Mouse (Mus musculus): ENCODE results near the gene Cemip2.

The Cemip2 gene

DNA sequence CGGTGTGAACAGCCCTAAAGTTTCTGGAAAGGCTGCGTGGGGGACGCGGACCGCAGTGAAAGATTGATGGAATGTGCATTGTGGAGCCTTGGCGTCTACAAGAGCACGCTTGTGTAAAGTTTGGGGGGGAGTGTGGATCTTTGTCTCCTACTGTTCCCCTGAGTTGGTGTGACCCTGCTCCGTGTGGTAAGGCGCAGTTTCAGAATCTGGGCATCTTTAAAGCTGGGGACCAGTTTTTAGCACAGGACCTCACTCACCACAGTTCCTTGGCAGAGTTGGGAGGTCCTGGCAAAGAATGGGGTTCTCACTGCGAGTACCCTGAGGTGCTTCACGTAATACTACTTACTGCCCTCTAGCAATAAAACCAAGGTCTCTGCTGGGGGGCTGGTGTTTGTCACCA is 964 bp downstream of the Cemip2 start:
- no peak for DNase-seq (ENCODE audit: low spot score)

DNA sequence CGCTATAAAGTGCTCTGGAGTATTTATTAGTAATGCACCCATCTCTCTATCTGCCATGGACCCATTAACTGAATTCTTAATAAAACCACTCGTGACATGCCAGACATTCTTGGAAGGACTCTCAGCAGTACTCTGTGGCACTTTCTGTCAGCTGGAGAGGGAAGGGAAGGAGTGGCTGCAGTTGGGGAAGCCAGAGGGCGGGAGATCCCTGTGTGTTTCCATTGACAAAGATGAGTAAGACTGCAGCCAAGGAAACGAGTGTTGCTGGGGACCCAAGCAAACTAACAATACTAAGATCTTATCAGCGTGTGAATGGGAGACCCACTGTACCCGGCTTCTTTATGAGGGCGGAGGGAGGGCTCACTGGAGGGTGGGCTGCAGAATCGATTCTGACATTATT is 2.5 kb downstream of the Cemip2 start:
- no peak for DNase-seq (ENCODE audit: low spot score)

DNA sequence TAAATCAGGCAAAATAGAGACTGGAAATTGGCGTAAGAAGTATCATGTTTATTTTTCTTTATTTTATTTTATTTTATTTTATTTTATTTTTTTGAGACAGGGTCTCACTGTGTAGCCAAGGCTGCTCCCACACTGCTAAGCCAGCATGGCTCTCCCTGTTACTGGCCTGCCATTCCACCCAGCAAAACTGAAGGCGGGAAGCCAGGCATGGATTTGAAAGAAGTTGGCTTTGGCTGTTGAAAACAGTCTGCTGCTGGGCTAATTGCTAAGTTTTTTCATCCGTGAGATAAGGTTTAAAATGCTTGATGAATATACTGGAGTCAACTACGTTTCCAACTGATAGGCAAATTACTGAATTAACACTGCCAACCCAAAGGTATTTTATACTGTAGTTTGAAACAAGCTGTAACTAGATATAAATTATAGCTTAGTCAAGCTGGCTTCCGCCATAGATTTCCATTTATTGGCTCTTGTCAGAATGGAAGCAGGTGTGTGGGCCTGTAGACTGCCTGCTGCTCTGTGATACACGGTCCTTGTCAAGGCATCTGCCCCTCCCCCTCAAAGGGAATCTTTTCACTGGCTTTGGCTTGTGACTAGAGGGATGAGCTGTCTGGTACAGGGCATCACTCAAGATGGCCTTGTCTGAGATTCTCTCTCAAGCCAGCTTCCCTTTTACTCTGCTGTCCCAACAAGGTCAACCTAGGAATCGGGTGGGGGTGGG is 3.1 kb downstream of the Cemip2 start:
- DNase-seq (ENCODE audit: low spot score) = no peak

GRCm38 (mm10) chr19:21781787-21782432 is 3.8 kb downstream of the Cemip2 start:
- DNase-seq (ENCODE audit: low spot score) = no peak

DNA sequence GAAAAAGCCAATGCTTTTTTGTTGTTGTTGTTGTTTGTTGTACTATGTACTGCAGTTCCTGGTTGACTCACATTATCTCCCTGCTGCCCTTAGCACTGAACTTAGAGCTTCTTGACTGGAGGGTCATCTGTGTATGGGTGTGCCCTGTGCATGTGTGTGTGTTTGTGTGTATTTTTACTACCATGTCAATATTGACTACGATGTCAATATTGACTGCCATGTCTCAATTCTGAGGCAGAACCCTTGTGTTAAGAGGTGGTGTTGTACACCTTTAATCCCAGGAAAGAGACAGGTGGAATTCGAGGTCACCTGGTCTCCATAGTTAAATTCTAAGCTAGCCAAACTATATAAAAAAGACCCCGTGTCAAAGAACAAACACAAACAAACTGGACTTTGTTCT is 5.6 kb downstream of the Cemip2 start:
- no peak for DNase-seq (ENCODE audit: low spot score)

- no peak for DNase-seq (ENCODE audit: low spot score)
Measured at GRCm38 (mm10) chr19:21784331-21785131, 6.4 kb downstream of the Cemip2 start.

- DNase-seq (ENCODE audit: low spot score) = no peak
Measured at GRCm38 (mm10) chr19:21785132-21785528, 7.0 kb downstream of the Cemip2 start.

DNA sequence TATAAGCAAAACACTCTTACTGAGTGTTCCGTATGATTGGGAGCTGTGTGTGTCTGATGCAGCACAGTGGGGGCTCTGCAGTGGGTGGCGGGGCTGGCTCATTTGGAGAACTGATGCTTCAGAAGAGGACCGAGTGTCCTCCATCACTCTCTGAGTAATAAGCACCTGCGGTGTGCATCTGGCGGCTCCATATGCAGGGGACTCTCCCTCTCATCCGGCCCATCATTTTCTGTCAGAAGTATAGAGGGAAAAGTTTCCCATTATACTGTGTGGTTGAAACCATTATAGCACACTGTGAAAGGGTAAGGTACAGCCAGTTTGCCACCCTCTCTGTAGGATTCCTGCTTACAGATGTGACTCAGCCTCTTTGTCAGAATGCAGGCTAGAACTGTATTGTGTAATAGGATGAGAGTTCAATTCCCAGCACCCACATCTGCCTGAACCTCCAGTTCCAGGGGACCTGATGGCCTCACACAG is 8.9 kb downstream of the Cemip2 start:
- no peak for DNase-seq (ENCODE audit: low spot score)

GRCm38 (mm10) chr19:21788999-21789398 is 10.9 kb downstream of the Cemip2 start:
- no peak for DNase-seq (ENCODE audit: low spot score)

- DNase-seq (ENCODE audit: low spot score) = no peak
Measured at GRCm38 (mm10) chr19:21789676-21790075, 11.5 kb downstream of the Cemip2 start.

DNA sequence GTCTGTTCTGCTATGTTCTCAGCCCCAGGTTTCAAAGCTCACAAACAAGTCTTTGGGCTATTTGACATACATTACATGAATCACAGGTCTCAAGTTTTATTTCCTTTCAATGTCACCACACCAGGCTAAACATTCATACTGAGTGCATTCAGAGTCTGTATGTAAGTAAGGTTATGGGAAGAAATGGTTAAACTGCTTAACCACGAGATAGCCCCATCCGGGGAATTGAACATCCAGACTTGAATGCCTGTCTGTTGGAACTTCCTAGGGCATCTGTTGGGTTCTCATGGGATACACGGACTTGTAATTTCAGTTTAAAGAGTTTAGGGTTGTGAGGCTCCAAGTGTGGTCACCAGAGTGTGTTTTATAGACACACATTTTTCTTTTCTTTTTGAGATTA is 13.2 kb downstream of the Cemip2 start:
- no peak for DNase-seq (ENCODE audit: low spot score)

GRCm38 (mm10) chr19:21791826-21792225 is 13.7 kb downstream of the Cemip2 start:
- DNase-seq (ENCODE audit: low spot score) = no peak

- no peak for DNase-seq (ENCODE audit: low spot score)
Measured at GRCm38 (mm10) chr19:21792587-21793175, 14.5 kb downstream of the Cemip2 start.

GRCm38 (mm10) chr19:21794569-21794968 is 16.4 kb downstream of the Cemip2 start:
- no peak for DNase-seq (ENCODE audit: low spot score)

DNA sequence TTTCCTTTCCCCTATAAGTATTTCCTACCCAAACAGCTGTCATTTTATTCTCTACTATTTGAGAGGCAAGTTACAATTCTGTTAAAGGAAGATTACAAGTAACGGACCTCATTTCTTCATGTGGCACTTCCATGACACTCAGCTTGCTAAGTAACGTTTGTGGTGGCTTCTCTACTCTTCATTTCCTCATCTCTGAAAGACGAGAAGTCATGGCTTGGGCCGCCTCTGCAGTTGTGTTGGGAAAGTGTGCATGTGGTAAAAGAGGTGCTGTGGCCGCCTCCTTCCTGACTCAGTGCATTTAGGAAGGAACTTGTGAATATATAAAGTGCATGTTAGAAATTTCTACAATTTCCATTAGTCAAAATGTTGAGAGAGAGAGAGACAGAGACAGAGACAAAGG is 18.2 kb downstream of the Cemip2 start:
- no peak for DNase-seq (ENCODE audit: low spot score)

- DNase-seq (ENCODE audit: low spot score) = no peak
Measured at GRCm38 (mm10) chr19:21798700-21799099, 20.6 kb downstream of the Cemip2 start.

DNA sequence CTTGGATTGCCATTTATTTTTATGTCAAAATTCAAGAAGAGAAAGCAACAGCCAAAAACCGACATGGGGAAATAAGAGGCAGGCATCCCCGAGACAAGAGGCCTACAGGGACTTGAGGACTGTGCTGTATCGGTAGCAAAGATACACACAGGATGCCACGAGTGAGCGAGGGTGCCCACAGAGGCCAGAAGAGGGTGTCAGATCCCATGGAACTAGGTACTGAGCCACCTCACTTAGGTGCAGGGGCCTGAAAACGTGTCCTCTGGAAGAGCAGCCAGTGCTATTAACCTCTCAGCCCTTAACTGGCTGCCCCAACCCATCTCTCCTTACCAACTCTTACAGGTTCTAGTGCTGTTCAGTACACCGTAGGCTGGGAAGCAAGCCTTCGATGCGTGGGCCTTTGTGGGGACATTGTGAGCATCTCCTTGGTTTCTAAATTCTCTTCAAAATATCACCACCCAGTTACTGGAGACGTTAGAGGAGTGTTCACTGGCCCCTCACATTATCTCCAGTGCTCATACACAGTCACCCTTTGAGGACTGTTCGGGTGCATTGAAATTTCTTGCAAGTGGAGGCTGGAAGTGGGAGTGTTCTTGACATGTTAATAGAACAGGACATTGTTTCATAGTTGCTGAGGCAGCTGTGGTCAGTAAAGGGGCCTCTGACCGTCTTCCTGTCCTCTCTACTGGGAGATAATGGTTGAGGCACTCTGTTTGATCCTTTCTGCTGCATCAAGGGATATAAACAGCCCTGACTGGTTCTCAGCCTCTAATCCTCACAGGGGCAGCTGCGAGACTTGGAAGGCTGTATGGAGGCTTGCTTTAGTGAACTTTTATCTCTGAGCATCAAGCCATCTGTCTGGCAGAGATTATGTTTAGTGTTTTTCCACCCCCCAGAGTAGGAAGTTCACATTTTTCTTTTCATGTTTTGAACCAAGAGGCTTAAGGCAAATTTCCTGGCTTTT is 21.6 kb downstream of the Cemip2 start:
- no peak for DNase-seq (ENCODE audit: low spot score)

DNA sequence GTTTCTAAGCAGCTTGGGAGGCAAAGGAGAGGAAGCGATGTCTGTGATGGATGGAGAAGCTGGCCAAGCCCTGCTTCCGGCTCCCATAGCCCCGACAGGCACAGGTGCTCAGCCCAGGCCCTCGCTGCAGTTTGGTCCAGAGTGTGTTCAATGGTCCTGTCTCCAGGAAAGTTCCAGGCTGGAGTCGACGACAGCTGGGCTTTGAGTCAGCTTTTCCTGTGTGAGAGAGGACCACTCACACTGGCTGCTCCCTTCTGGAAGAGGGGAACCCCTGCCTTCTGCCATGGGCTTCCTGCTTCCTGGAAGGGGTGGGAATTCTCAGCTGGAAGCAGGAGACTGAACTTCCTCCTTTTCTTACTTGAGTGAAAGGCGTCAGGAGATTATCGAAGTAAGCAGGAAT is 26.3 kb downstream of the Cemip2 start:
- no peak for DNase-seq (ENCODE audit: low spot score)

DNA sequence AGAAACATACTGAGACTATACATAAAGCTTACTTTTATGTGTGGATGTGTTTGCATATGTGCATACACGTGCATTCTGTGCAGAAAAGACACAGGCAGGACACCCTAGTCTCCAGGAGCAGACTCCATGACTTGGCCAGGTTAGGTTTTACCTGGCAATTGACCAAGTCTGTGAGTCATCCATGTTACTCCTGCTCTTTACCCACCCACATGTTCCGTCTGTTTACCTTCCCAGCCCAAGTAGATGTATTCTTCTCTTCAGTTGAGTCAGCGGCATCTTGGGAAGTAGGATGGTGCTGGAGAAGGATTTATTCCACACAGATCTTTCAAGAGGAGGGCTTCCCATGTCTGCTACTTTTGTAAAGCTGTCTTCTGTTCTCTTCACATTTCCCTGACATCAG is 27.2 kb downstream of the Cemip2 start:
- no peak for DNase-seq (ENCODE audit: low spot score)

- DNase-seq (ENCODE audit: low spot score) = no peak
Measured at GRCm38 (mm10) chr19:21810135-21810534, 32.0 kb downstream of the Cemip2 start.

DNA sequence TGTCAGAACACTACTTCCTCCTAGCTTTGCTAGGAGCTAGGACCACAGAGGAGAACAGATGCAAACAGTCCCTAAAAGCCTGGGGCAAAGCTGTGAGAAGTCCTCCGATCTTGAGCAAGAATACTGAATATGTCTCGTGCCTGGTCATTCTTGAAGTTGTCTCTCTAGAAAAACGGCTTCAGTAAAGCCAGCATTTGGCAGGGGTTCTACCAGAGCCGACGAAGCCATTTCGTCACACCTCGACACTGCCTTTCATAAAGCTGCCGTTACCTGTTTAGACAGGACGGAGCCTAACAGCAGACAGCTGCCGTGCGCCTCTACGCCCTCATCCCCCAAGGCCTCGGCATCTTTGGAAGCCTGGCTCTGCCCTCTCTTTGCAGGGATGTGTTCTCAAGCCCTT is 35.4 kb downstream of the Cemip2 start:
- DNase-seq (ENCODE audit: low spot score) = no peak
